Mouse (Mus musculus) right cerebral cortex, adult 18-20 months (tissue): ENCODE results near the gene Olfr60.

ENCODE experiments used
- DNase-seq: peaks from one replicate; pipeline ENCODE4 v3.0.0; 2022; ENCODE audit warnings: mixed read lengths

Gene Olfr60

GRCm38 (mm10) chr7:140361571-140361970 is at the start of gene Olfr60:
Olfr60 (minus strand) TSS chr7:140361671.
- no peak for DNase-seq

- no peak for DNase-seq
These were observed 41.3 kb upstream of the Olfr60 start, which contains the start of gene Olfr531 for GRCm38 (mm10) chr7:140402818-140403217. Olfr531 (minus strand) TSS chr7:140402918.

DNA sequence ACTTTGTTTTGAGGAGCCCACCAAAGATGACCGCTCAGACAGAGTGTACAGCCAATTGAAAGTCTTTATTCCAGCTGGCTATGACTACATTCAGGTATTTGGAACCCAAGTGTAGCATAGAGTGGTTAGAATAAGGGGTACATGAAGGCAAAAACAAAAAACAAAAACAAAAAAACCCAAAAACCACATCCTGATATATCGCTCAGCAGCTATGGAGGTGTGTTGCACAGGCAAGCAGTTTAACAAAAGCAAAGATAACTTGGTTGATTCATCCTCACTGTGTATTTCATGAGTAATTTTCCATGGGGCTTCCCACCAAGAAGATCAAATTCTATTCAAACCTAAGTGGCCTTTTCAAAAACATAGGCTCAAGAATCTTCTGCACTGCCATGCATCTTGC is 15.4 kb upstream of the Olfr60 start:
- DNase-seq: no peak

DNA sequence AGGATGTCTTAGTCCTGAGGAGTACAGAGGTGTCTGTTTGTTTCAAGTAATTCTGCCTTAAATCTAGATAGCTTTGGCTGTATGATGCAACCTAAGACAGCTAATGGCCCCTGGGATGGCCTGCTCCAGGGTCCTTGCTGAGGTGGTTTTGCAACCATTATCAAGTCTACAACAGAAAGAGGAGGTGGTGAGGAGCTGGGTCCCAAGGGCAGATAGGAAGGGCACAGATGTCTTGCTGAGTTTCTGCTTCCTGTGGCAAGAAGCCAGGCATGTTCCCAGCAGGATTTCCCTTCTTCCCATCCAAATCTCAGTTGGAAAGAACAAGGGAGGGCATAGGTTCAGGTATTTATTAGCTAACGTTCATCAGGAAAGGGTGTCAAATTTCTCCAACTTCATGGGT is 14.8 kb upstream of the Olfr60 start, which contains the start of gene Olfr530:
TSS of gene Olfr530 (minus strand) at position 101 of the 400 bp plus-strand sequence.
- DNase-seq: no peak

DNA sequence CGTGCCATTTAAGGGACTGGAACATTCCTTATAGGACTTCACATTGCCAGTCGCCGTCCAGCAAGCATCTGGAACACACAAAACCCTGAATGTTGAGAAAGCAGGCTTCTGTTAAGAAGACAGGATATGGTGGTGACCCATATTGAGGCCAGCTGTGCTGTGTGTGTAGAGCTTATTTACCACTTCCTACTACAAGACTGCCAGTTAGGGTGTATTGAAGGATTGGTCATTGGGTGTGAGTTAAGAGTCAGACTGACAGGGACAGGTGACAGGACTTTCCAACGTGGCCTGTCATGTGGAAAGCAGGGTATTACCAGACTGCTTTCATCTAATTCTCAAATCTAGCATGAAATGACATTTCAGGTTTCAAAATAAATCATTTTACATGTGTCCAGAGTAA is 12.8 kb upstream of the Olfr60 start:
- DNase-seq: no peak

DNA sequence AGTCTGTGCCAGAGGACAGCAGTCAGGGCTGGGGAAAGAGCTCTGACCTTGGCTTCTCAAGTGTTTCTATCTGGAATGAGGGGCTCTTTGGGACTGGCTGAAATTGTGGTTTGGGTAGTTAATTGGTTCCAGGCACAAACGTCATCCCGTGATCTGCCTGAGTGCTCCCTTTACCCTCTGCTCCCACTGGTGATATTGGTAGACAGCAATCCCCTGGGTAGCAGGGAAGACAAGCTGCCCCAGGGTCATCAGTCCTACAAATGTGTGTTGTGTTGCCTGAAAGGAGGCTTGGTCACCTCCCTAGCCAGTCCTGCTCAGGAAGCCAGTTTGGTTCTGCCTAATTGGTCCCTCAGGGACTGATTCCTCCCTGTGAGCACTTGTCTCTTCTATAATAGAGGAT is 27.8 kb downstream of the Olfr60 start, which contains the start of gene Olfr527:
TSS of gene Olfr527 (plus strand) at position 301 of the 400 bp plus-strand sequence.
- DNase-seq: no peak

DNA sequence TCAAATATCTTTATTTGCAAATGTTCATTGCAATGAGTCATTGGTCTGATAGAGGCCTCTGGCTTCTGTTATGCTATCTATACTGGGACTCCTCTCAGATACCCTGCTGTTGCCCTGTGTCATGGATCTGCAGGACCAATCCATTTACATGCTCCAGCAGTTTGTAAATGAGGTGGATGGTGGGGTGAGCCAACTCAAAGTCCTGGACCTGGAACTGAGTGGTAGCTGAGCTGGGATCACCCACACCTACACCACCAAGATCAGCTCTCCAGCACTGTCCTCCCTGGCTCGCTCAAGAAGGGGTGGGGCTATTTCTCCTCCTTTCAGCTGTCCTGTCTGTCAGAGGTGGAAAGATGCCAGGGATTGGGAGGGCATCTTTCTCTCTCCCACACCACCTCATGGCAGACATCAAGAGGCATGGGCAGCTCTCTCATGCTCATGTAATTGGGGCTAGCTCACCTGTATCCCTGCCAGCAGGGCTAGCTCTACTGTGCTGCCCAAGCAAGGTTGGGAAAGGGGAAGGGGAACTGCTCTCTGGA is 31.6 kb downstream of the Olfr60 start:
- no peak for DNase-seq

DNA sequence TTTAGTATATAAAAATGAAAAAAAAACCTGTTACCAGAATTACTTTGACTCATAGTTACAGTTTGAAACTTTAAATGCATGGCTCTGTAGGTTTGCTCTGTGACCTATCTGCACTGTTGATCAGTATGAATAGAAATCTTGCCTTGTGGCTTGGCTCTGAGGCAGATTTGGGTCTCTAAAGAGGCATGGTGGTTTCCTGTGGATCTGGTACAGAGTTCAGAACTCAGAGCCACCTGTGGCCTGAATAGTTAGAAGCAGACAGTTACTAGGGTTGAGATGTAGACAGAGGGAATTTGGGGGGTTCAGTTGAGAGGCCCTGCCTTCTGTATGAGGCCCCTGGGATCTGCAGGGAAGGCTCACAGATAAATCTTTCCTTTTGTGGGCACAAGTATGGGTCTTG is 40.3 kb downstream of the Olfr60 start:
- DNase-seq: no peak

DNA sequence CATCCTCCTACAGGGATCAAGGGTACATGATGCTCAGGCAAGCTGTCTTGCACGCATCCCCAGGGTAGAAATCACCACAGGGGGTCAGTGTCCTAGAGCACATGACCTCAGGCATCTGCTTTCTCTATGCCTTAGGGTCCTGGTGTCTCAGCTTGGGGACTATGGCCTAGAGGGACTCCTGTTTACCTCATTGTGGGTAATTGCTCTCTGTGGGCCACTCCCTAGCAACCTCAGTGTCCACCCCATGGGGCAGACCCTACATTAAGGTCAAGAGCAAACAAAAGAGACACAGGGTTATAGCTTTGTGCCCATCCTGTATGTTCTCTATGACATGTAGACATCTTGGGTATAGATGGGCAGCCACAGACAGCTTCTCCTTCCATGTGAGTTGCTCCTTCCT is 40.9 kb downstream of the Olfr60 start, which contains the start of gene Olfr525:
TSS of gene Olfr525 (plus strand) at position 301 of the 400 bp plus-strand sequence.
- no peak for DNase-seq

DNA sequence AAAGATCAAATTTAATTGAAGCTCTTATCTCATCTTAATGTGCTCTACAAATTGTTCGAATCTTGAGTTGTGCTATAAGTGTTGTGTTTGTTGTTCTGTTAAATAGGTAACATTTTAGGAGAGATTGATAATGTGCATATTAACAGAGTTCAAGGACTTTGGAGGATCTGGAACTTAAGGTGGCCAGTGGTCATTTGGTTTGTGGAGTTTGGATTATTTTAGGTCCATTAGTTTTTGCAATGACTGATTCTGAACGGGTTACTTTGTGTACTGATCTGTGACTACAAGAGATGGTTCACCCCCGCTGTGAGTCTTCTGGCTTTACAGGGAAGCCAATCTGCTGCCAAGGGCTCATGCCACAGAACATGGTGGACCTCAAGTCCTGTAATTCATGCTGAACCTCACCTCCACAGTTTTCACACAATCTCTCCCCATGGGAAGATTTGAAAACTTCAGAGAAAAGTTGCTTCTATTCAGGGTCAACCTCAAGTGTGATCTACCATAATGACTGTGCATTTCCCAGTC is 41.5 kb downstream of the Olfr60 start:
- DNase-seq: no peak

DNA sequence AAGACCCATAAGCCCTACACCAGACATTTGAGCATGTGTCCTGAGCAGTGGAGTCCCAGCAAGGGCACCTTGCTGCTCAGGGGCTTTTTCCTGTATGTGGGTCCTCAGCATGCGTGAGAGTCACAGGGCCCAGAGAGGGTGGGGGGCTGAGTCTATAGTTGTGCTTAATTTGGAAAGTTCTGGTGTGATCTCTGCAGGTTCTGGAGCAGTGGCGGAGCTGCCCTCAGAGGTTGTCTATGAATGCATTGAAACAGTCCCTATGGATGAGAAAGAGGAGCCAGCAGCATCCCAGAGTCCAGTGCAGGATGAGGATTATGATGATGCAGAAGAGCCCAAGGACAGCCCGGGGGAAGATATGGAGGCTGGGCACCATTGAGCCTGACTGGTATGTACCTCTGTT is 62.1 kb downstream of the Olfr60 start:
- DNase-seq: no peak

DNA sequence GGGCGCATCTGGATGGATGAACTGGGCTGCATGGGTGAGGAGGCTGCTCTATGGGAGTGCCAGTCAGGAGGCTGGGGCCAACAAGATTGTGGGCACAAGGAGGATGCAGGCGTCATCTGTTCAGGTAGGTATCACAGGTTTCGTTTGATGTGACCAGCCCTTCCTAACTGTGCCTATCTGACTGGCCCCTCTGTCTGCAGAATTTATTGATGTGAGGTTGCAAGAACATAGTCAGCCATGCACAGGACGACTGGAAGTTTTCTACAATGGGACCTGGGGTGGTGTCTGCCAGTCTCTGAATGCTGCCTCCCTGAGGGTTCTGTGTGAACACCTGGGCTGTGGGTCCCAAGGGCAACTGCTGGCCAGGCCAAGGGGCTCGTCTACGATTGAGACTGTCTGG is 64.6 kb downstream of the Olfr60 start:
- no peak for DNase-seq

DNA sequence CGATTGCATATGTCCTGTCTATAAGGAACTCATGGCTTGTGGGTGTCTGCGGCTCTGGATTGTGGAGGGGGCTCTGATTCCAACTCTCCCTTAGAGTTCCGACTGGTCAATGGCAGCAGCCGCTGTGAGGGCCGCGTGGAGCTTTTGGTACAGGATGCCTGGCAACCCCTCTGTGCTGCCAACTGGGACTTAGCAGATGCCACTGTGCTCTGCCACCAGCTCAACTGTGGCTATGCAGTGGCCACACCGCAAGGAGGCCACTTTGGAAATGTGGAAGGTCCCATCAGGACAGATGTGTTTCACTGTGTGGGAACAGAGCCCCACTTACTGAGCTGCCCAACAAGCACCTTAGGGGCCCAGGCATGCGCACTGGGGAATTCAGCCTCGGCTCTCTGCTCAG is 65.7 kb downstream of the Olfr60 start:
- no peak for DNase-seq
